ENCODE assay signal across 32 mouse cellular contexts in genomic region chr3:86011373-86011772, GRCm38 (mm10). TPM values are rescaled to one million over a fixed set of nuclear protein-coding genes. Genes with fewer than 3 reads are reported as not detected.
DNase-seq lines count a peak whose midpoint lies in the region; ATAC-seq and TF ChIP-seq lines count a peak whose summit lies in the region.
"Had no signal": no experiment of that assay in that cellular context is flagged by ENCODE, and none has a peak within 500 bp of the region (broad histone marks: within the 10 kb centered on the region; RNA-seq: fewer than 3 reads in every experiment).

No protein-coding gene starts in this region.

- no peak overlapping the region for H3K9ac ChIP-seq in kidney, postnatal 0 days (ENCODE audit: low read depth, low read length)
- H3K9ac ChIP-seq in ES-Bruce4 (ENCODE audit: low read depth, poor library complexity, severe bottlenecking), result no peak overlapping the region
- no peak overlapping the region for H3K9ac ChIP-seq in intestine, postnatal 0 days (ENCODE audit: low read depth, low read length)
- H3K9ac ChIP-seq: embryonic facial prominence, embryonic 12.5 days; hindbrain, embryonic 13.5 days; limb, embryonic 13.5 days; liver, embryonic 13.5 days; lung, embryonic 14.5 days; neural tube, embryonic 13.5 days had no signal

- DNase-seq in kidney, postnatal 0 days (ENCODE audit: low spot score), result no peak
- no peak for DNase-seq in kidney, adult 18-20 months
- peak; percentile 73 for DNase-seq in R1 (ENCODE audit: low read depth, low spot score)
- no peak for DNase-seq in adrenal gland, adult (ENCODE audit: inconsistent age in 2 of 2, low spot score in 1 of 2)
- no peak for DNase-seq in cerebellum, adult 11 months
- DNase-seq in layer of hippocampus, postnatal 10 days (ENCODE audit: low spot score in 2 of 2), result no peak
- DNase-seq: adrenal gland, postnatal 36 days; cerebellum, postnatal 14 days; gastrocnemius, adult 2 months; heart, postnatal 14 days; liver, embryonic 13.5 days; retina, postnatal 1 day; right cerebral cortex, postnatal 25 days; thymus, postnatal 25 days had no signal

- ATAC-seq in kidney, postnatal 0 days (replicated peaks; ENCODE audit: low FRiP score, low read depth), result no peak
- ATAC-seq in intestine, postnatal 0 days, result peak; percentile 87
- ATAC-seq: activated CD4-positive, CD25-positive, alpha-beta regulatory T cell, adult 4 months; inflammation-experienced regulatory T-cells, adult 6 months; midbrain, embryonic 16.5 days; Patski had no signal

- TF ChIP-seq CTCF in kidney, postnatal 0 days (IDR thresholded peaks at IDR 0.05; ENCODE audit: low read depth), result no peak
- no peak for TF ChIP-seq CTCF in ES-Bruce4 (IDR thresholded peaks at IDR 0.05; ENCODE audit: low read depth, low read length)
- TF ChIP-seq CTCF in intestine, postnatal 0 days (IDR thresholded peaks at IDR 0.05; ENCODE audit: low read depth), result no peak

- peaks cover 7% of the 10 kb centered on the region; the same call in 1 of the 2 replicates for H3K36me3 ChIP-seq in kidney, postnatal 0 days (ENCODE audit: insufficient read depth, low read length)
- no peaks in the 10 kb centered on the region for H3K36me3 ChIP-seq in ES-Bruce4 (ENCODE audit: control insufficient read depth, insufficient read depth, low read length, poor library complexity, severe bottlenecking)
- H3K36me3 ChIP-seq in intestine, postnatal 0 days (ENCODE audit: control insufficient read depth, insufficient read depth), result no peaks in the 10 kb centered on the region
- H3K36me3 ChIP-seq: G1E; hindbrain, embryonic 13.5 days; midbrain, embryonic 10.5 days; neural tube, embryonic 13.5 days had no signal

- no peaks in the 10 kb centered on the region for H3K9me3 ChIP-seq in kidney, postnatal 0 days (replicated peaks; ENCODE audit: low read length)
- peaks cover 20% of the 10 kb centered on the region for H3K9me3 ChIP-seq in ES-Bruce4 (replicated peaks; ENCODE audit: control insufficient read depth, insufficient read depth, low read length, poor library complexity, severe bottlenecking)
- H3K9me3 ChIP-seq in intestine, postnatal 0 days (ENCODE audit: control insufficient read depth), result no peaks in the 10 kb centered on the region
- H3K9me3 ChIP-seq: G1E; heart, embryonic 10.5 days; hindbrain, embryonic 13.5 days; liver, embryonic 13.5 days; midbrain, embryonic 10.5 days; neural tube, embryonic 13.5 days had no signal

- H3K4me3 ChIP-seq in kidney, postnatal 0 days (replicated peaks; ENCODE audit: low read depth, low read length), result no peak overlapping the region
- no peak overlapping the region for H3K4me3 ChIP-seq in ES-Bruce4 (ENCODE audit: low read depth, low read length)
- H3K4me3 ChIP-seq in intestine, postnatal 0 days (ENCODE audit: low read depth, low read length), result no peak overlapping the region
- H3K4me3 ChIP-seq: embryonic facial prominence, embryonic 12.5 days; gastrocnemius, adult 2 months; heart, embryonic 10.5 days; hindbrain, embryonic 13.5 days; limb, embryonic 13.5 days; liver, embryonic 13.5 days; midbrain, embryonic 10.5 days; myocyte; neural tube, embryonic 13.5 days had no signal

- peak overlapping the region; percentile 31; the same call in 1 of the 2 replicates for H3K27ac ChIP-seq in kidney, postnatal 0 days
- peak overlapping the region; percentile 97 for H3K27ac ChIP-seq in ES-Bruce4 (ENCODE audit: insufficient read depth, low read length)
- peak overlapping the region; percentile 63 for H3K27ac ChIP-seq in intestine, postnatal 0 days (ENCODE audit: low read depth, low read length)
- H3K27ac ChIP-seq: embryonic facial prominence, embryonic 12.5 days; gastrocnemius, adult 2 months; heart, embryonic 10.5 days; hindbrain, embryonic 13.5 days; limb, embryonic 13.5 days; liver, embryonic 13.5 days; midbrain, embryonic 10.5 days; neural tube, embryonic 13.5 days had no signal

- WGBS in kidney, postnatal 0 days, result 39% methylated on average over 6 of the region's 6 CpGs
- WGBS in intestine, postnatal 0 days, result 38% methylated on average over 6 of the region's 6 CpGs

- no peaks in the 10 kb centered on the region for H3K27me3 ChIP-seq in kidney, postnatal 0 days (ENCODE audit: insufficient read depth, low read length)
- H3K27me3 ChIP-seq in ES-Bruce4 (ENCODE audit: control insufficient read depth, insufficient read depth, low read length, poor library complexity, severe bottlenecking), result no peaks in the 10 kb centered on the region
- H3K27me3 ChIP-seq in intestine, postnatal 0 days (replicated peaks; ENCODE audit: control insufficient read depth, insufficient read depth, low read length), result no peaks in the 10 kb centered on the region
- H3K27me3 ChIP-seq: embryonic facial prominence, embryonic 12.5 days; hindbrain, embryonic 13.5 days; limb, embryonic 13.5 days; liver, embryonic 13.5 days; neural tube, embryonic 13.5 days; Patski had no signal

- H3K4me2 ChIP-seq in kidney, postnatal 0 days (ENCODE audit: low read length), result no peak overlapping the region
- H3K4me2 ChIP-seq in intestine, postnatal 0 days (replicated peaks; ENCODE audit: low read depth), result peak overlapping the region; percentile 50
- H3K4me2 ChIP-seq: embryonic facial prominence, embryonic 12.5 days; hindbrain, embryonic 13.5 days; limb, embryonic 13.5 days; liver, embryonic 13.5 days; lung, embryonic 14.5 days; neural tube, embryonic 13.5 days had no signal

- no peak for TF ChIP-seq EP300 in ES-Bruce4 (IDR thresholded peaks at IDR 0.05; ENCODE audit: insufficient read depth, low read depth, low read length)

- no peak for TF ChIP-seq POLR2A in ES-Bruce4 (IDR thresholded peaks at IDR 0.05; ENCODE audit: insufficient read depth, low read length)

- H3K4me1 ChIP-seq in kidney, postnatal 0 days (replicated peaks; ENCODE audit: insufficient read depth, low read length), result 0 out of 2 replicates have a peak, but pooled peaks cover 4% of the 10 kb centered on the region
- H3K4me1 ChIP-seq in ES-Bruce4 (ENCODE audit: control insufficient read depth, insufficient read depth, low read length), result peaks cover 2% of the 10 kb centered on the region
- 0 out of 2 replicates have a peak, but pooled peaks cover 9% of the 10 kb centered on the region for H3K4me1 ChIP-seq in intestine, postnatal 0 days (replicated peaks; ENCODE audit: control insufficient read depth, insufficient read depth, low read length)
- H3K4me1 ChIP-seq: embryonic facial prominence, embryonic 12.5 days; hindbrain, embryonic 13.5 days; midbrain, embryonic 10.5 days; neural tube, embryonic 13.5 days had no signal

RNA-seq across cellular contexts. Expression of gene Prss48, which starts 9.1 kb away (rescaled TPM):
- polyA plus RNA-seq in kidney, postnatal 0 days (2015; fragmentation: Nextera tagmentation; extraction: Ambion mirVana), result not detected in 2 replicates
- not detected in 2 replicates for polyA plus RNA-seq in ES-Bruce4 (2011; ENCODE audit: insufficient read depth, insufficient read length, low read depth, missing spikeins)
- polyA plus RNA-seq in intestine, postnatal 0 days (2015; fragmentation: Nextera tagmentation; extraction: Ambion mirVana), result 0.12 TPM in 1 of 2 replicates, not detected in the other
- not detected for total RNA-seq in layer of hippocampus, postnatal 10 days (2021)
- total RNA-seq: adrenal gland, postnatal 36 days; G1E; gastrocnemius, adult 2 months; heart, postnatal 14 days; layer of hippocampus, adult 8-10 months; left cerebral cortex, postnatal 14 days had no signal
- polyA plus RNA-seq: activated CD4-positive, CD25-positive, alpha-beta regulatory T cell, adult 4 months; embryonic facial prominence, embryonic 12.5 days; forebrain, embryonic 11.5 days; G1E; heart, embryonic 10.5 days; hindbrain, embryonic 13.5 days; inflammation-experienced regulatory T-cells, adult 6 months; limb, embryonic 13.5 days; liver, embryonic 13.5 days; midbrain, embryonic 10.5 days; midbrain, embryonic 16.5 days; myocyte; neural tube, embryonic 13.5 days; Patski had no signal

RNA-seq across cellular contexts. Expression of gene Sh3d19, which starts 40.5 kb away (rescaled TPM):
- polyA plus RNA-seq in kidney, postnatal 0 days (2015; fragmentation: Nextera tagmentation; extraction: Ambion mirVana), result 24.2 and 29.0 TPM in 2 replicates
- 46.6 and 53.6 TPM in 2 replicates for polyA plus RNA-seq in ES-Bruce4 (2011; ENCODE audit: insufficient read depth, insufficient read length, low read depth, missing spikeins)
- polyA plus RNA-seq in intestine, postnatal 0 days (2015; fragmentation: Nextera tagmentation; extraction: Ambion mirVana), result 37.4 and 37.7 TPM in 2 replicates
- total RNA-seq in layer of hippocampus, postnatal 10 days (2021), result 10 to 100 TPM; 41.7 to 51.6 TPM

Comparison
In these comparisons a context has a peak if more than half of its experiments do, and no peak if none do; other contexts are left out.
1. H3K27ac ChIP-seq: peak in every context shown above with its lines; median percentile 97 in ES-Bruce4; 63 in intestine, postnatal 0 days; 31 in kidney, postnatal 0 days.